Mouse (Mus musculus) 3T3-L1 (cell line): Measurements from ENCODE around the gene Sorl1.

ENCODE experiments used
- DNase-seq: peaks from one replicate; pipeline ENCODE4 v3.0.0-alpha.2; 2015; ENCODE audit warnings: low read depth, low spot score

The Sorl1 gene

DNA sequence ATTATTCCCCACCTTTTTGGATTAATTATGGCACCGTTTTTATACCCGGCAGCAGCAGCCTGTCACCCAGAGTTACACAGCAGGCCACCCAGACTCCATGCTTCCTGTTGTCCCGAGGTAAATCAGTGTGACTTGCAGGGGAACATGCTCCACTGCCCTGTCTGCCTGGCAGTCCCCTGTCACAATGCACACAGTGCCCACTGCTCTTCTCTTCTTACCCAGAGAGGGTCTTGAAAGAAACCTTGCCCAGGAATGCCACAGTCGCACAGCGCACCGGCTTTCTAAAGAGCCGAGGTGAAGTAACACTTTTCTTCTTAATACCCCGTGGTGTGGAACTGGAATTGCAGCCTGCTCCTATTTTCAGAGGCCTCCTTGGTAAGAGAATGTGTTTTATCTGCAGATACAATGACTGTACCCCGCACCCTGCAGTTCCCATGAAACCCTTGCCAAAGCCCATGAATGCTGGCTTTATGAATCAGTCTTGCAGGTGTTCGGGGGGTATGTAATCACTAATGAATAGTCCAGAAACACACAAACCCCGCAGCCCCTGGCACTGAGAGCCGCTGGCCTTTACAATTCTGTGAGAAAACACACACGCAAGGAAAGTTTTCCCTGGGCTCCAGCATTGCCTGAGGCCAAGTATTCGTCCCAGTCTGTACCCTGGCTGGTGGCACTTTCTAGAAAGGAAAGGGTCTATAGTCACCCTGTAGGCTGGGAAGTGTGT lies 205.3 kb downstream of the Sorl1 start:
- DNase-seq = no peak

DNA sequence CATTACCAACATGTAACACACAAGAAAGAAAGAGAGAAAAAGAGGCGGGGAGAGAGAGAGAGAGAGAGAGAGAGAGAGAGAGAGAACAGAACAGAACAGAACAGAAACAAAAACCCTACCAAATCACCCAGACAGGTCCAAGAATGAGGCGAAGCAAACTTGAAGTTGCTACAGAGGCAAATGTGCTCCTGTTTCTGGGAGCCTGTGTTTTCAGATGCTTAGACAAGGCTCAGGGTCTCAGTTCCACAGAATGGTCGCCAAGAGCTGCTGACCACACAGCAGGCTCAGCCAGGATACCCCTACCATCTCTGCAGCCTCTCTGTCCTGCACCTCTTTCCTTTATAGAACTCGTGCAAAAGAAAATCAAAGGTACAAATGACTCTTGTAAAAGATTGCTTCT lies 205.9 kb downstream of the Sorl1 start:
- no peak for DNase-seq

DNA sequence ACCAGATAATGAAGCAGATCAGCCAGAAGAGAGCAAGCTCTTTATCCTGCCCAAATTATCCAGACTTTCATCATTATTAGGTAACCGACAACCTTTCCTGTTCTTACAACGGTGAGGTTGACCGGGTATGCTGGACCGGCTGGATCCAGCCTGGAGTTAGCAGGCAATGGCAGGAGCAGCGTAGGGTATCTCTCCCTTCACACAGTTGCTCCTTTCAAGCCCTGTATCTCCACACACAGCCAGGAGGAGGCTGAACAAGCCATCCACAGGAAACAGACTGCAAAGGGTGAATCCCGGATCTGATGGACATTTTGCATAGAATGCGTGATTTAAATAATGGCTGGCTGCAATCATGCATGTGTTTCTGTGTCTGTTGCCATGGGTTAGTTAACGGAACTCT lies 208.5 kb downstream of the Sorl1 start:
- DNase-seq = no peak
